Mouse (Mus musculus) lung, postnatal 0 days (tissue): ENCODE measurements around the gene Tmem196. TPM values are rescaled to one million over a fixed set of nuclear protein-coding genes. Genes with fewer than 3 reads are reported as not detected.
"Not testable (repeated sequence)": the region's sequence is repeated elsewhere in the genome, so short reads cannot be mapped to it uniquely, and the experiment has no call there.

Source experiments
- ATAC-seq: fragments of 200-750 bp; cut with Nextera tagmentation; 2 replicates; pipeline ENCODE4 v1.8.0; 2017; ENCODE audit warnings: moderate library complexity
- DNase-seq: peaks from one replicate; pipeline ENCODE4 v3.0.0-alpha.2; 2016; ENCODE audit warnings: low spot score
- H3K27ac ChIP-seq: fragments of 300-500 bp; sonication (generic); 2 replicates; pipeline ENCODE4 v1.5.1; 2014; ENCODE audit warnings: antibody characterized with exemption, mild to moderate bottlenecking, low read length, mixed read lengths
- H3K27me3 ChIP-seq: fragments of 300-500 bp; sonication (generic); replicated peaks from 2 replicates; pipeline ENCODE4 v1.6.1; 2014; ENCODE audit warnings: low read length, mixed read lengths; ENCODE audit not compliant: insufficient read depth
- H3K36me3 ChIP-seq: fragments of 300-500 bp; sonication (generic); 2 replicates; pipeline ENCODE4 v1.6.1; 2014; ENCODE audit warnings: low read length, mixed read lengths; ENCODE audit not compliant: insufficient read depth
- H3K4me1 ChIP-seq: fragments of 300-500 bp; sonication (generic); 2 replicates; pipeline ENCODE4 v1.6.1; 2014; ENCODE audit warnings: antibody characterized with exemption, low read depth, low read length, mixed read lengths; ENCODE audit not compliant: insufficient read depth
- H3K4me2 ChIP-seq: fragments of 300-500 bp; sonication (generic); replicated peaks from 2 replicates; pipeline ENCODE4 v1.6.1; 2014; ENCODE audit warnings: low read depth, mild to moderate bottlenecking, low read length, moderate library complexity, mixed read lengths
- H3K4me3 ChIP-seq: fragments of 300-500 bp; sonication (generic); 2 replicates; pipeline ENCODE4 v1.5.1; 2014; ENCODE audit warnings: low read depth, low read length
- H3K9ac ChIP-seq: fragments of 300-500 bp; sonication (generic); replicated peaks from 2 replicates; pipeline ENCODE4 v1.6.1; 2014; ENCODE audit warnings: low read depth, mild to moderate bottlenecking
- H3K9me3 ChIP-seq: fragments of 300-500 bp; sonication (generic); 2 replicates; pipeline ENCODE4 v1.6.1; 2016; ENCODE audit warnings: low read length, mixed read lengths
- CTCF ChIP-seq: IDR thresholded peaks from 2 replicates; pipeline ENCODE4 v1.5.1; 2016; ENCODE audit warnings: antibody characterized with exemption, mild to moderate bottlenecking
- EP300 ChIP-seq: IDR thresholded peaks from 2 replicates; pipeline ENCODE4 v1.6.1; 2016; ENCODE audit warnings: antibody characterized with exemption, mild to moderate bottlenecking, control low read depth
- WGBS: fragments of 180-500 bp; shearing (Covaris S2); extraction: QIAGEN DNeasy Blood & Tissue Kit; methylation state at CpG from one replicate; pipeline ENCODE4 v1.1.7; 2014; 5-methylcytosine and 5-hydroxymethylcytosine counted together
- polyA plus RNA-seq: library from polyadenylated mRNA; unstranded; fragments of >200 nt; fragmentation: Nextera tagmentation; extraction: Ambion mirVana; gene quantifications from 2 replicates; pipeline ENCODE4 v1.2.1, GENCODE M21; 2015

Tmem196 gene
- polyA plus RNA-seq, 1 experiment from 2014 or later = 0.41 TPM

DNA sequence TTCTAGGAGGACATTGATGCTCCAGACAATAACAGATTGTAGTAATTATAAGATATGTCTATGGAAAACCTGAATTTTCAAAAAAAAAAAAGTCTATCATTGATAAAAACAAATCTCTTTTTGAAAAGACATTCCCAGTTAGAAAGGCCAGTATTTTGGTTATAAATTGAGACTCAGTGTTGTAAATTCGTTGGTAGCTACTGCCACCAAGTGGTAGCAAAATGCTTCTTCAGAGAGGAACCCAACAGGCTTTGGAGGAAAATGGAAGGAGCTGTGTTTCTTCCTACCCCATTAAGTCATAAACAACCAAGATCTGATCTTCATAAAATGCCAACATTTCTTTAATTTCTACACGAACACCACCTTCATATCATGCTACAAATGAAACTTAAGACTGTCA, 36.1 kb downstream of the Tmem196 start:
- Histone ChIP-seq H3K4me1 (no peaks in the 10 kb centered on the region), H3K9me3 (no peaks in the 10 kb centered on the region), H3K9ac (no peak overlapping the region), H3K4me2 (no peak overlapping the region), H3K27me3 (no peaks in the 10 kb centered on the region), H3K4me3 (no peak overlapping the region), H3K36me3 (no peaks in the 10 kb centered on the region), H3K27ac (no peak overlapping the region)
- DNase-seq (peak; percentile 71), ATAC-seq (no peak)
- TF ChIP-seq EP300 (no peak), CTCF (peak; percentile 74)
- WGBS = 0% methylated on average over 2 of the region's 2 CpGs

DNA sequence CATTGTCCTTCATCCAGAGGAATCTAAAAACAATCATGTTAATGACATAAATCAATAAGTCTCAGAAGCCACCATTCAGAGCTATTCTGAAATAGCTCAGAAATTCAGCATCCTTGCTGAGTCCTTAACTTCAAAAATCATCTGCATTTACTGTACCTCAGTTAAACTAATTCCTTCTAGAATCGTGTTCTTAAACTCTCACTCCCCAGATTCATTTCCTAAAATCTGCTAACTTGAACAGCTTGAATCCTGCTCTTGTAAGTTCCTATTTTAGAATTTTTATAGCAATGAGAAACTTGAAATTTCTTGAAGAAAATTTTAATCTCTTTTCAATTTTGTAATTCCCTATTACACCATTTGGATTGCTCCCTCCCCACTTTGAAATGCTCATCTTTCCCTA, 52.6 kb downstream of the Tmem196 start:
- no peak for DNase-seq

DNA sequence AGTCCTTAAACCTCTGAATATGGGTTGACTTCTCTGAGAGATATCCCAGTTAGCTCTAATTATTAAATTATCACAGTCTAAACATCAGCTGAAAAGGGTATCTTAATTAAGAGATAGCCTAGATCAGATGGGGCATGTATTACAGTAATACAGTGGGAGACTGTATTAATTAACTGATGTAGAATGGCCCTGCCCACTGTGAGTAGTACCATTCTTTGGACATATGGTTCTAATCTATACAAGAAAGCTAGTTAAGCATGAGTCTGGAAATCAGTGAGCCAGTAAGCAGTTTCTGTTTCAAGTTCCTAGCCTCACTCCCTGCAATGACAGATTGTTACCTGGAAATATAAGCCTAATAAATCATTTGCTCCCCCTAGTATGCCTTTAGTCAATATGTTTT, 58.7 kb downstream of the Tmem196 start:
- H3K36me3 ChIP-seq = no peaks in the 10 kb centered on the region
- DNase-seq (no peak), ATAC-seq (no peak)
- no peak for TF ChIP-seq EP300
- TF ChIP-seq CTCF = no peak
- no peaks in the 10 kb centered on the region for H3K27me3 ChIP-seq
- H3K4me2 ChIP-seq = no peak overlapping the region
- no peak overlapping the region for H3K4me3 ChIP-seq
- H3K27ac ChIP-seq = no peak overlapping the region
- no peaks in the 10 kb centered on the region for H3K4me1 ChIP-seq
- no peak overlapping the region for H3K9ac ChIP-seq
- no peaks in the 10 kb centered on the region for H3K9me3 ChIP-seq

More for the DNA sequence above, 52.6 kb downstream of the Tmem196 start:
- TF ChIP-seq CTCF = no peak
- 66% methylated on average over 1 of the region's 1 CpGs for WGBS
- Histone ChIP-seq H3K4me1 (no peaks in the 10 kb centered on the region), H3K4me2 (no peak overlapping the region), H3K9me3 (no peaks in the 10 kb centered on the region), H3K27me3 (no peaks in the 10 kb centered on the region), H3K27ac (no peak overlapping the region), H3K4me3 (no peak overlapping the region), H3K9ac (no peak overlapping the region), H3K36me3 (no peaks in the 10 kb centered on the region)
- no peak for ATAC-seq

DNA sequence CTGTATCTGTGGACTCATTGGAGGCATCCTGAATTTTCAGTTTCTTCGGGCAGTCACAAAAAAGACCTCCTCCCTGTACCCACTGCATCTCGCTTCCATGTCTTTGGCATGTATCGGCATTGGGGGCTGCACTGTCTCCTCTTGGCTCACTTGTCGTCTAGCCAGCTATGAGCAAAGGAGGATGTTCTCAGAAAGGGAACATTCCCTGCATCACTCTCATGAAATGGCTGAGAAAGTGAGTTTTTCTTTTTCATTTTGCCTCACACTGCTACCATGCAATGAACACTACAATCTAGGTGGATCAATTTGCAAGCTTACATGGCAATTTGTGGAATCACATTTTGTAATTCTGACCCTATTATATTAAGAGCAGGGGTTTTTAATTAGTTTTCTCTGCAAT, 69.1 kb downstream of the Tmem196 start:
- no peak for DNase-seq
- no peak overlapping the region for H3K4me3 ChIP-seq
- TF ChIP-seq EP300 (no peak), CTCF (no peak)

GRCm38 (mm10) chr12:120015201-120015600, 69.6 kb downstream of the Tmem196 start:
- H3K27me3 ChIP-seq = no peaks in the 10 kb centered on the region
- TF ChIP-seq CTCF = no peak
- H3K36me3 ChIP-seq = no peaks in the 10 kb centered on the region
- DNase-seq (no peak), ATAC-seq (no peak)
- H3K9ac ChIP-seq = no peak overlapping the region
- no peak overlapping the region for H3K4me2 ChIP-seq
- no peaks in the 10 kb centered on the region for H3K4me1 ChIP-seq
- H3K27ac ChIP-seq = no peak overlapping the region
- WGBS = 72% methylated on average over 1 of the region's 1 CpGs
- H3K9me3 ChIP-seq = no peaks in the 10 kb centered on the region
- no peak overlapping the region for H3K4me3 ChIP-seq

More for the DNA sequence above, 69.1 kb downstream of the Tmem196 start:
- Histone ChIP-seq H3K27me3 (no peaks in the 10 kb centered on the region), H3K36me3 (no peaks in the 10 kb centered on the region), H3K9me3 (no peaks in the 10 kb centered on the region), H3K27ac (no peak overlapping the region), H3K4me1 (no peaks in the 10 kb centered on the region), H3K9ac (no peak overlapping the region), H3K4me2 (no peak overlapping the region)
- no peak for ATAC-seq
- 73% methylated on average over 4 of the region's 4 CpGs for WGBS

DNA sequence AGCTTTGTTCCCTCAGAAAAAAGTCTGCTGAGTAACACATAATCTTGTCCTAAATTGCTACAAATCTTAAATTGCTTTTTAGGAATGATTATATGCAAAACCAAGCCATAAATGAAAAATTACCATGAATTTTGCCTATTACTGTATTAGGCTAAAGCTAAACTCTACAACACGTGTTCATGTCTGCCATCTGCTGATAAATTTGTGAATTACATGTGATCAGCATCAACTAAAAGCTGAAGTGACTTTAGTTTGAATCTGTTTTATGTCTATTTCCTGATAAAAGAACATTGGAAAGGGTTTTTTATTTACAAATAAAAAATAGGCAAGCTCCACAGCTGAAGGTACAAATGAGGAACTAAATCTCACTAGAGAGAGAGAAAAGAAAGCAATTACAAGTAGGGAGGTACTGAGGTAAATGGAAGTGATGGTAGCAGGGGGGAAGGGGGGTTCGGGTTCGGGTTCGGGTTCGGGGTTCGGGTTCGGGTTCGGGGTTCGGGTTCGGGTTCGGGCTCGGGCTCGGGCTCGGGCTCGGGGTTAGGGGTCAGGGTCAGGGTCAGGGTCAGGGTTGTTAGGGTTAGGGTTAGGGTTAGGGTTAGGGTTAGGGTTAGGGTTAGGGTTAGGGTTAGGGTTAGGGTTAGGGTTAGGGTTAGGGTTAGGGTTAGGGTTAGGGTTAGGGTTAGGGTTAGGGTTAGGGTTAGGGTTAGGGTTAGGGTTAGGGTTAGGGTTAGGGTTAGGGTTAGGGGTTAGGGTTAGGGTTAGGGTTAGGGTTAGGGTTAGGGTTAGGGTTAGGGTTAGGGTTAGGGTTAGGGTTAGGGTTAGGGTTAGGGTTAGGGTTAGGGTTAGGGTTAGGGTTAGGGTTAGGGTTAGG, 82.7 kb downstream of the Tmem196 start:
- H3K4me1 ChIP-seq, H3K27ac ChIP-seq, H3K9me3 ChIP-seq, H3K27me3 ChIP-seq, H3K4me3 ChIP-seq, H3K9ac ChIP-seq, H3K4me2 ChIP-seq, H3K36me3 ChIP-seq, ATAC-seq: not testable (repeated sequence)
- WGBS = 82% methylated on average over 15 of the region's 15 CpGs
- TF ChIP-seq CTCF = peak; percentile 65
- peak; percentile 65 for DNase-seq
